Mouse (Mus musculus) adrenal gland, adult 8-10 months (tissue): ENCODE measurements at regions not wholly inside any gene's neighbourhood (a gene's known extent, or its start where the extent isn't known, plus 50 kb on each side); places are given as distances from the start of the nearest gene placed in this dataset.
A peak's percentile ranks its signal among the peaks of the same experiment; 100 is the strongest.

Experiments
- DNase-seq: peaks from one replicate; pipeline ENCODE4 v3.0.0; 2022

- no peak for DNase-seq
These were observed 114.8 kb upstream of the Fam49a start for GRCm38 (mm10) chr12:12147088-12147687.

- no peak for DNase-seq
These were observed 114.1 kb upstream of the Fam49a start for GRCm38 (mm10) chr12:12147847-12148246.

GRCm38 (mm10) chr12:12148659-12149399 lies 113.1 kb upstream of the Fam49a start:
- no peak for DNase-seq

DNA sequence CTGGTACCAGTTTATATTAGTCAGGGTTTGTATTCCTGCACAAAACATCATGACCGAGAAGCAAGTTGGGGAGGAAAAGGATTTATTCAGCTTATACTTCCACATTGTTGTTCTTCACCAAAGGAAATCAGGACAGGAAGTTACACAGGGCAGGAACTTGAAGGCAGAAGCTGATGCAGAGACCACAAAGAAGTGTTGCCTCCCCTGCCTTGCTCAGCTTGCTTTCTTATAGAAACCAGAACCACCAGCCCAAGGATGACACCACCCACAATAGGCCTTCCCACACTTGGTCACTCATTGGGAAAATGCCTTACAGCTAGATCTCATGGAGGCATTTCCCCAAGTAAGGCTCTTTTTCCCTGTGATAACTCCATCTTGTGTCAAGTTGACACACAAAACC lies 97.5 kb upstream of the Fam49a start:
- no peak for DNase-seq

DNA sequence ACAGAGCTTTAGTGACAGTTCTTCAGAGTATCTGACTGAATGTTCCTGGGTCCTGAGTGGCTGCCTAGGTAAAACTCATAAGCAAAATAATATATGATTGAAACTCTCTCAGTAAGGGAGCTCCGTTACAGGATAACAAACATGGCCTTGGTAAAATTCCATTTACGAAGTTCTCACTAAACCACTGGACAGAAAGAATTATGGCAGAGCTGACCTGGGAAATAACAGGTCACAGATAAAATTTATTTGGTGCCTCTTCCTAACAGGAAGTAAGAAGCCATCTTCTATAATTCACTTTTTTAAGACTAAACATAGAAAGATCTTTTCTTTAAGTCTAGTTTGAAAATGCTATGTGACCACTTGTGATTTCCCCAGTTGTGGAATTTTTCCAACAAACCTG lies 91.4 kb upstream of the Fam49a start:
- no peak for DNase-seq

- no peak for DNase-seq
These were observed 89.7 kb upstream of the Fam49a start for GRCm38 (mm10) chr12:12172087-12172823.

- peak; percentile 77 for DNase-seq
These were observed 85.3 kb upstream of the Fam49a start for GRCm38 (mm10) chr12:12176331-12177263.

- DNase-seq: no peak
These were observed 84.5 kb upstream of the Fam49a start for GRCm38 (mm10) chr12:12177264-12178043.

- DNase-seq: no peak
These were observed 83.5 kb upstream of the Fam49a start for GRCm38 (mm10) chr12:12178391-12178790.

DNA sequence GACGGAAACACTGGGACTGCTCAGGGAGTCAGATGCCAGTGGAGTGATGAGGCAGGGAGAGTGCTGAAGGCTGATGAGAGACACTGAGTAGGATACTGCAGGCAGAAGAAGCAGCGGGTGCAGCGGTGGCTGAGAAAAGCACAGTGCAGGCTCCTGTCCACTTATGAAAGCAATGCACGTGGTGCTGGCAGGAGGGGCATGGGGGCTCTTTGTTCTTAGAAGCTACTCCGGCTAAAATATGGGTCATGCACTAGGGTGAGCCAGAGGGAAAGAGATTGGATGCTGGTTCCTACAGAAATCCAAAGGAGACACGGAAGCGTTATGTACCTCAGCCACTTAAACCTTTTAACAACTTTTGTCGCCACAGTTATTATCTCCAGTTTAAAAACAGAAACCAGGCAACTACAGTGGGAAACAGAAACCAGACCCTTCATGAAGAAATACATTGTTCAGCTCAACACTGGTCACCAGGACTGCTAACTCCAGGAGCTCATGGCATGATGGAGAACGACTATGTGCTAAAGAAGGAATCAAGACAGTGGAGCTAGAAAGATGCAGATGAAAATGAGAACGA lies 82.6 kb upstream of the Fam49a start:
- no peak for DNase-seq

DNA sequence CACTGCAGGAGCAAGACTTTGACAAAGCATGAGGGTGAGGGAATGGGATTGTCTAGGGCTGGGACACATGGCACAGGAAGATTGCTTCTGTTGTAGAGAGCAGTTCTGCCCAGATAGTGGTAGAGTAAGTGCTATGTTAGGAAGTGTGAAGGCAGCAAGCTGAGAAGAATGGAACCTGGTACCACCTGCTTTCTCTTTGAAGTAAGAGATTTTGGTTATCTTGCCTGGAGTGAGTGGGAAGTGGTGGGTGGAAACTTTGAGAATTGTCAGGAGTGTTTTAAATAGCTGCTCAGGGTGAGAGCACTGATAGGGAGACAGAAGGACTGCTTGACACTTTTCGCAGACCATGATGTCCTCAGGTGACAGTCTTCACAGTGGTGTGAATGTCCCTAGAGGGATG lies 81.0 kb upstream of the Fam49a start:
- no peak for DNase-seq

DNA sequence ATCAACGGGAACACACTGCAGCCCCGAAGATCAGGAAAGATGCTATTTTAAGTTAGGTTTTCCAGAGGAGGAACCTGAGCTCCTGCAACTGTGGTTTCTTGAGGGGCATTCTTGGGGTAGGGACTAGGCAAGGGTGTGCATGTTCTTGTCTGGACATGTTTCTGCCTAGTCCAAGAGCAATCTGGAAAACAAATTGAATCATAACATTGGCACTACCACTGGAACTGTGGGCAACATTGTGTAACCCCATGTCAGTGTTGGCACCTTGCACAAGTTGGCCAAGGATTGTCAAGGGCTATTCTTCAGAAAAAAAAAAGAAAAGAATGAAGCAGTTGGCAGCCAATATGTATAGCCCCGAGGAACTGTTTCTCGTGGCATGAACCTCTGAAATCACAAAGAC lies 80.3 kb upstream of the Fam49a start:
- peak; percentile 49 for DNase-seq

DNA sequence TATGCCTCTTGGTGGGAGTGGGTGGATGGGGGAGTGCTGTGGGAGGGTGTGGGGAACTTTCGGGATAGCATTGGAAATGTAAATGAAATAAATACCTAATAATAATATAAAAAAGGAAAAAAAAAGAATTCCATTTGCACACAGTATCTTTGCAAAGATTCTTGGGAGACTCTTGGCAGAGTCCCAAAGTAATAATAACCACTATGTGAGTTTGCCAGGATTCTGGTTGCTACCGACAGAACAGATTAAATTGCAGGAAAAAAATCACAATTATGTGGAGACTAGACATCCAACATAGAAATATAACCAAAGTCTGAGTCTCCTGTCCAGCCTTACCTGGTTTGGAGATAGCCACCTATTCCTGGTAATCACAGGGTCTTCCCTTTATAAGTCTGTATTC lies 75.6 kb upstream of the Fam49a start:
- no peak for DNase-seq

- no peak for DNase-seq
These were observed 66.9 kb upstream of the Fam49a start for GRCm38 (mm10) chr12:12195066-12195465.

DNA sequence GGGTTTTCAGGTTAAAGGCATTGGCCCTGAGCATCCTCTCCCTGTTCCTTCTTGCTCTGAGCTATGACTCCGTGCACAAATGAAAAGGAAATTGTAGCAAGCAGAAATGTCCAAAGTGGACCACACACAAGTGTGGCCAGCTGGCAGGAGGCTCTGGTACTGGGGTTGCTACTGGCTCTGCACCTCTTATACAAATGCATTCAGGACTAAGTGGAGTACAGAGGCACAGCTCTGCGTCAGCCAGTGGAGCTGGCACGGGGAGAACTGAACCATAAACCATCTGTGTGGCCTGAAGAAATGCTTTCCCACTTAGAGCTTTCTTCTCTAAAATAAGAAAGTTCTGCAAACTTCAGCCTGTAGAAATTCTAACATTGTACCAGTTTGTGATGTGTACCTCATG lies 65.3 kb upstream of the Fam49a start:
- no peak for DNase-seq

GRCm38 (mm10) chr12:12208216-12208615 lies 53.7 kb upstream of the Fam49a start:
- no peak for DNase-seq
